Mouse (Mus musculus): ENCODE measurements around the gene Pgam2.

- TF ChIP-seq POLR2A (IDR thresholded peaks at IDR 0.05; ENCODE audit: borderline replicate concordance, extremely low read depth, low read depth, low read length) (no peak), CTCF (IDR thresholded peaks at IDR 0.05; ENCODE audit: insufficient read depth, low read length) (no peak)
These were observed 48.8 kb upstream of the Pgam2 start for GRCm38 (mm10) chr11:5852314-5852713.
